Mouse (Mus musculus) megakaryocyte-erythroid progenitor cell, adult 5 weeks (primary cell): ENCODE data around the gene Ly6g6e. TPM values are rescaled to one million over a fixed set of nuclear protein-coding genes. Genes with fewer than 3 reads are reported as not detected.

ENCODE experiments used
- polyA plus RNA-seq: library from polyadenylated mRNA; stranded (reverse); fragments of >175 nt; gene quantifications from 2 replicates; pipeline ENCODE4 v1.2.3, GENCODE M21; 2012

The Ly6g6e gene
- not detected in 2 replicates for polyA plus RNA-seq

DNA sequence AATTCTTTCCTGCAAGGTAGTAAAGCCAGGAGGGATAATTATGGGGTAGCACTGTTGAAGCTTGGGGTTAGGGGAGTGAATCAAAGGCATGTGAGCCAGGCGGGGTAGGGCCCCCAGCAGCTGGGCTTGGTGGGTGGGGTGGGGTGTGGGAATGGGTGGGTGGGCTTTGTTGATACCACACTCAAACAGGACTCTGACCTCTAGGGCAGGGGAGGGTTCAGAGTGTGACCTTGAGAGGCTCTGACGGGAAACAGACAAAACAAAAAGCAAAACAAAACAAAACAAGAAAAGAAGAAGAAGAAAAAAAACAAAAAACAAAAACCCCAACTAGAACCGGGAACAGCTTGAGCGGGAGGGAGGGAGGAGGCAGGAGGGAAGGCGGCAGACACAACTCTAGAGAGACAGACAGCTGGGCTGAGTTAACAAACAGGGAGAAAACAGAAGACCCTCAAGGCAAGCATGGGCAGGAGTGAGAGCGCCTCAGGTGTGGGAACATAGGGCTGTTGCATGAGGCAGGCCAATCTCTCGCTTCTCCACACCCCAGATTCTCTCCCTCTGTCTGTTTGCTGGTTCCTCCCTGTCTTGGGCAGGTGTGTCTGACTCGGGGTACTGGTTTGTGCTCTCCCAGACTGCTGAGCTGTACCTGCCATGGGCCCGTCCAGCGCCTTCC lies at the start of gene Ly6g6e:
Ly6g6e (plus strand) TSS at position 396 of the 670 bp plus-strand sequence.

DNA sequence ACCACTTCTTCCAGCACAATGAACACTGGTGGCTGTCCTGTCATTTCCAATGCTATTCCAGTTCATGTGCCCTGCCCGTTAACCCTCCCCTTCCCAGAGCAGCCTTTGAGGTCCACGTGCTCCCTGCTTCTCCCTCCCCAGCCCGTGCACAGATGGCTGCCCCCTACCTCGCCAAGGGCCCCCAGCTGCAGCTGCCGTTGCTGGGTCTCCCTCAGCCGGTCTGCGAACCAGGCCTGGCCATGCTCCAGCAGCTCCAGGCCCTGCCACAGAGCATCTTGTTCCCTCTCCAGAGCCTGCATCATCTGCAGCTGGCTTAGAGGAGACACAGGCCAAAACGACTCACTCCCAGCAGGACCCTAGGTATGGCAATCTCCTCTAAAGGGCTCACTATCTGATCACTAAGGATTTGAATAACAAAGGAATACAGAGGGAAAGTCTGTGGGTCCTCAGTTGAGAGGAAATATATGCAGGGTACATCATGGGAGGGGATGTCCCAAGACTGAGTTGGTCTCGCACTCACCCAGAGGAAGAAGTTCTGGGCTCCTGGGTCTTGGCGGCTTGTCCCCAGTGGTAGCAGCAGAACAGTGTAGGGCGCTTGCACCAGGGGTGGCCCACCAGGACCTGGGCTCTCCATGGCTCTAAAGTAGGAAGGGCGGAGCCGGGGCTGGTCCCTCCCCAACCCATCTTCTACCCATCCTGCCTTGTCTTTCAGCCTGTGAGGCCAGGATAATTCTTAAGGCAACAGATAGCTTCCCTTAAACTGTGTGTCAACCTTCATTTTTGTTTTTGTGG lies 49.2 kb upstream of the Ly6g6e start, which contains the start of gene Sapcd1:
Sapcd1 (minus strand) TSS at position 740 of the 792 bp plus-strand sequence.

DNA sequence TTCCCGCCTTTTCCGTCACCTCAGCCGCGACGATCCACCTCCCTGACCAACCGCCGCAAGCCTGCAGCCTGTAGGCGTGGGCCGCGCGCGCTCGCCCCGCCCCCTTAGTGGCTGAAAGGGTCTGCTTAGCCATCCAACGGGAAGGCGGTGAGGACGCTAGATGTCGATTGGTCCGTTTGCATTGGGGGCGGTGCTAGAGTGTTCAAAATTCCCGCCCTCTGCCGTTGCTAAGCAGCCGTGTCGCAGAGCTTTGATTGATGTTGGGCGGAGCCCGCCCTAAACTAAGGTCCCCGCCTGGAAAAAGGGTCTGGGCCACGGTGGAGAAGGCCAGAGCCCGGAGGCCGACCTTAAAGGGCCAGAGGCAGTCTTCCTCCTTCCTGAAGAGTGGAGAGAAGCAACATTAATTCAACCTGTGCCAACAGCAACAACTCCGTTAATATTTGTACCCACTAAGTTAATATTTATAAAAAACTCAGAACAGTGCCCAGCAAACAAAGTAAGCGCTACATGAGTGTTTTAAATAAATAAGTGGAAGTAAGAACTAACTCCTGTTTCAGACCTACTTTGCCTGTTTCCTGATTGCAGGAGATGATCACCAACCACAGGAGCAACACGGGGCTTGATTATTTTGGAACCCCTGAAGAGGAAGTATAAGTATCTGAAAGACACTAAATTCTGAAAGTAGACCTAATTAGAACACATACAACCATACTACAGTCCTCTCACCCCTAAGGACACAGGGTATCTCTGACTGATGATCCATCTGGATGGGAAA lies 29.8 kb upstream of the Ly6g6e start, which contains the start of gene Msh5:
Msh5 (minus strand) TSS at position 65 of the 775 bp plus-strand sequence.

DNA sequence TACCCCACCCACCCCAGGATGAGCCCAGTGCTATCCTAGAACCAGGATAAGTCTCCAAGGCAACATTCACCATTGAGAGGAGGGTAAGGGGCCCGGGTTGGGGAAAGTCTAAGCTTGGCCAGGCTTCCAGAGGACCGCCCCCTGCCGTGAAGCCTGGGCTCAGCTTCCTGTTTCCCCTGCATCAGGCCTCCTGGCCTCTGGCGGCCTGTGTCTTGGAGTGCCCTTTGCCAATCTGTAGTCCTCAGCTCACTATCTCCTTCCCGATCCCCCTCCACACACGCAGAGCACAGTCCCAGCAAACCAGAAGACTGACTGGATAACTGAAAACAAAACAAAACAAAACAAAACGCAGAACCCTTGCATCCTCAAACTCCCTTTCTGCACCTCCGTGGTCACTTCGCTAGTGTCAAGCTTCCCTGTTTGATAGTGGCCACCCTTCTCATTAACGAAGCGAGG lies 27.1 kb upstream of the Ly6g6e start, which contains the start of gene Clic1:
Clic1 (plus strand) TSS at position 406 of the 456 bp plus-strand sequence.

DNA sequence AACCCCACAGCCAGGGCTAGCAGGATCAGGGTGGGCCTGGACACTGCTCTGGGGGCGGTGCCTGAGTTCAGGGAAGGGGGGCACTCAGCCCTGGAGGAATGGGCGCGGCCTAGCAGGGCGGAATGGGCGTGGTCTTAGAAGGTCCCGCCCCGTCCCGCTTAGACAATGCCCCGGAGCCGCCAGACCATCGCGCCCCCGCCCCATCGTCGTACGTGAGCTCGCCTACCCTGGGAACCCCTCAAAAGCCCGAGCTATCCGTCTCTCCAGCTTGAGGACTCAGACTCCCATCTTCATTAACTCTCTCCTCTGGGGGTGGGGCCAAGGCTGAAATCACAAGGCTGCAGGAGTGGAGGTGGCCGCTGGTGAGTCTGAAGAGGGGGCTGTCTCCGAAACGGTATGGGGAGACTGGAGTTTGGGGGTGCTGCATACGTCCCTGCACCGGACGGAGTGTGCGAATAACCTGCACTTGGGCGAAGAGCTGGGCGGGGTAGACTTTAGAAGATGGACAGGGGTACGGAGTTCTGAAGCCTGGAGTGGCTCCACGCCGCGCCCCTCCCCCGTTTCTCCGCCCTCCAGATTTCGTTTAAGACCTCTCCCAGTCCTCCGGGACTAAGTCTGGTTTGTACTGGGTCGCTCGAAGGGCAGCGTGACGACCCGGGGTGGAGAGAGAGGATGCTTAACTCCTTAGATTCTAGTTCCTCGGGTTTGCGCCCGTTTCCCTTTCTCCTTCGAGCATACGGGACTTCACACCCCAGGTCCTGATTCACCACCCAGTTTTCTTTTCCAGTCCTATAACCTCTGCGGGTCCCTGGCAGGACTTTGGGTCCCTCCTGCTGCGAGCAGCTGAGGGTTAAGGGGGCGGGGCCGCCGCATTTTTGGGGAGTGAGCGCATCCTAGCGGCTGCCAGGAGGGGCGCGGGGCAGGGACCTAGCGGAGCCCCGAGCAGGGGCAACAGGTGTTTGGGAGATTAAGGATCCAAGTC lies 17.5 kb upstream of the Ly6g6e start, which contains the start of gene Ddah2:
Ddah2 (plus strand) TSS at position 125 of the 982 bp plus-strand sequence.

DNA sequence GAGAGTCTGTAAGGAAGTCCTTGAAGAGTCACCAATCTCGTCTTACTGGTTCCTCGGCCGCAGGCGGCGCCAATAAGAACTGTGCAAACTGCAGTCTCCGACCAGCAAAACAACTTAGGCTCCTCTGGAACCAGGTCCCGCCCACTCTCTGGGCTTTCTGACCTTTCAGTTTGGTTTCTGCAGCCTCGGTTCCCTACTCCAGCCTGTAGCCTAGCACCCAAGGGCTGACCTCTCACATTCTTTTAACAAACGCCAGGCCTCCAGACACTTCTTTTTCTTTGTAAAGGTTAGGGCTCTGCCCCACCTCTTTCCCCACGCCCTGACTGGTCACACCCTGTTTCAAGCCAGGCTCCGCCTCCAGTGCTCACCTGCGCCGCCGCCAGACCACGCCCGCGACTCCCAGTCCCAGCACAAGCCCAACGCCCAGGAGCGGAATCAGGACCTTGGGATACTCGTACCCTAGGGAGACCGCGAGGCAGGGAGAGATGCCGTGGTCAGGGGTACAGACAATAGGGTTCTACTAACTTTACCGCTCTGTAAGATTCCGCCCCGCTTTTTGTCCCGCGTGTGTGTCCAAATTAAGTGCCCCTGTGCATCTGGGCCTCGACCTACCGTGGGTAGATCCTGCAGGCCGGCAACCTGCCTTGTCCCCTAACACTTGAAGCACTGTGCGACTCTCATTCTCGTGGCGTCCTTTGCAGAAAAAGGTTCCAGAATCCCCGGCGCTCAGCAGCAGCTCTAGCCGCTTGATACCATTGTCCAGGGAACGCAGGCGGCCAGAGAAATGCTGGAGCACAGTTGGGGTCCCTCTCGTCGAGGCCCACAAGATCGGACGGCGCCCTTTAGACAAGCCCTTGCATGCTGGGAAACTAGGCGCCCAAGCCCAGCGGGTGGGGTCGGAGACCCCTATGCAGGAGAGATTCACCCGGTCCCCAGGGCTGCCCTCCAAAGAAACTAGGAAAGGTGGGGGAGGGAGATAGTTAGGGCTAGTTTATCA lies 11.5 kb upstream of the Ly6g6e start, which contains the start of gene Ly6g6c:
Ly6g6c (plus strand) TSS at position 438 of the 997 bp plus-strand sequence.

DNA sequence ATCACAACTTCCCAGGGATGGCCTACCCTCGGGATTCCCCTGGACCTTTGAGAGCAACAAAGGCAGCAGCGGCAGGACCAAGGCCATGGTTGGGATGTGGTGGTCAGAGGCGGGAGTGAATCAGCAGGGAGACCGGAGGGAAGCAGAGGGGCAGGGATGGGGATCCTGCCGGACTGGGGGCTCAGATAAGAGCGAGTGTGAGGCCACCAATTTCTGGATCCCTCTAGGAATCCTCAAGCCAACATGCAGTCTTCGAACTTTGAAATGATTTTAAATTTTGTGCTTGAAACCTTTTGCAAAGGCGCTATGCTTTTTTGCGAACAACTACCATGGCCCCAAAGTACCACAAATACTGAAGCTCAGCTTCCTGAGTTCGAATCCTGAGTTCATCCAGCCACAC lies 10.6 kb upstream of the Ly6g6e start, which contains the start of gene Mpig6b:
Mpig6b (minus strand) TSS at position 101 of the 400 bp plus-strand sequence.

DNA sequence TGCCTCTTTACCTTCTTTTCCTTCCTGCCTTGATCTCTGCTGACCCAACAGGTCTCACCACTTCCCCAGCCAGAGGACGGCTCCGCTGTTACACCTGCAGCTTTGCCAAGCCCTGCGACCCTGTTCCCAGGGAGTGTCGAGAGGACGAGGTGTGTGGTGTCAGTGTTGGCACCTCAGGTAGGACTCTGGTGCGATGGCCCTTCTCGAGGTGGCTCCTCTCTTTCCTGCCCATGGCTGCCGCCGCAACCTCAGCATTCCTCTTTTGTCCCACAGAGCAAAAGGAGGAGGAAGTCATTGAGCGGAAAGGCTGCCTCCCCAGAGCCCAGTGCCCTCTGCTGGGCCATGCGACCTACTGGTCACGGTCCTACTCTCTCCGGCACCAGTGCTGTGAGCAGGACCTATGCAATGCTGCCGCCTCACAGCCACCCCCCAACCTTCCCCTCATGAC lies 1.1 kb downstream of the Ly6g6e start, which contains the start of gene Ly6g6d:
Ly6g6d (minus strand) TSS at position 280 of the 448 bp plus-strand sequence.

DNA sequence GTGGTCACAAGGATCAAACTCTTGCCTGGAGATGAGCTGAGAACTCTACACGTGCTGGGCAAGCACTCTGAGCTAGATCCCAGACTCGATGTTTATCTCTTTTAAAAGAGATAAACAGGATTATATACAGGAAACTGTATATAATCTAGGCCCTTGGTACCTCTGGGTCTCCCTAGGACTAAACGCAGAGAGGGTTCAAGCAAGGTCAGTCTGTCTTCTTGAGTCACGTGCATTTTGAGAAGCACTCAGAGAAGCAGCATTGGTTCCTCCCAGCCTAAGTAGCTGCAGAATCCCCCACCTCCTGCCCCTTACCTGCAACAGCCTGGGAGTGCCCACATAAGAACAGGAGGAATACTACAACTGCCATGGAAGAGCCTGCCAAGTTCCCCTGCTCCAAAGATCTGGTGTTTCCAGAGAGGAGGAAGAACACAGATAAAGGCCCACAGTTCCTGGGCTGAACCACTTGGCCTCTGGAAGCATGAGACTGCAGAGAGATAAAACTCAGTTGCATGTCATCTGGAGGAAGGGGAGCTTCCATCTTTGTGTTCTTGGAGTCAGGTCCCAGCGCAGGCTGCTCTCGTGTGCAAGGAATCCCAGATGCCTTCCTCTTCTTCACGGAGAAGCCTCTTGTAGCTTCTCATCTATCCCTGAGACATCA lies 8.6 kb downstream of the Ly6g6e start, which contains the start of gene Ly6g6f:
Ly6g6f (minus strand) TSS at position 403 of the 658 bp plus-strand sequence.

DNA sequence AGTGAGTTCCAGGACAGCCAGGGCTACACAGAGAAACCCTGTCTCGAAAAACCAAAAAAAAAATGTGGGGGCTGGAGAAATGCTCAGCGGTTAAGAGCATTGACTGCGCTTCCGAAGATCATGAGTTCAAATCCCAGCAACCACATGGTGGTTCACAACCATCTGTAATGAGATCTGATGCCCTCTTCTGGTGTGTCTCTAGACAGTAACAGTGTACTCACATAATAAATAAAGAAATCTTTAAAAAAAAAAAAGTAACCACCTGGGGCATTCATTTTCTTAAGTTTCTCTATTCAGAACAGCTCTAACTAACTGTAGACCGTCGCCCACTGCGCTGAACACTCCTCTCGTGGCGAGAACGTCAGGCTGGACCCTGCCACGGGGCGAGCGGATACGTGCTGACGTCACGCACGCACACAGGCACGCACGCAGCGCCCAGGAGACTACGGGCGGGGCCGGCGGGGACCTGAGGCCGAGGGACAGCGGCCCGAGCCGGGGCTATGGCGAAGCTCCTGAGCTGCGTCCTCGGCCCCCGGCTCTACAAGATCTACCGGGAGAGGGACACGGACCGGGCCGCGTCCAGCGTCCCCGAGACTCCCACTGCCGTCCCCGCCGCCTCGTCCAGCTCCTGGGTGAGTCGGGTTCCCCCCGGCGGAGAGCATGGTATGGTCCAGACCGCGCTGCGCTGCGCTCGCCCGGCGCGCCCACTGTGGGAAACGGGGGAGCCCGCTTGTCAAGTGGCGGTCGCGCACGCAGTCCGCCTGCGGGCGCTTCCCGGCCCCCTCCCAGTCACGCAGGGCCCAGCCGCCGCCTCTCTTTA lies 12.3 kb downstream of the Ly6g6e start, which contains the start of gene Abhd16a:
Abhd16a (plus strand) TSS at position 439 of the 820 bp plus-strand sequence.

DNA sequence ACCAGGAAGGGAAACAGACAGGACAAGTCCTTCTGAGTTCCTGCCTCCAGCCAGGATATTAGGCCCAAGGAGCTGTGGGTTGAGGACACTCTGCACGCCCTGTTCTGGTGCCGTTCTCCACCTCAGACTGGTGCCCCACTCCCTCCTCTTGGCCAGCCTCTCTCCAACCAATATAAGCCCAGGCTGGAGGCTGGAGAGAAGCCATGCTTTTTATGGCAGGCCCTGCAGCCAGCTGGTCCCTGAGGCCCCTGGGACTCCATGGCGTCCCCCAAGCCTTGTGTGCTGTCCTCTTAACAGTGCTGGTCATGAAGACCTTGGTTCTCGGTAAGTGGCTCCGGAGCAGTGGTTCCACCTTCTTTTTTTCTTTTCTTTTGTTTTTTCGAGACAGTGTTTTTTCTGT lies 31.4 kb downstream of the Ly6g6e start, which contains the start of gene Ly6g5c:
Ly6g5c (plus strand) TSS at position 183 of the 400 bp plus-strand sequence.

DNA sequence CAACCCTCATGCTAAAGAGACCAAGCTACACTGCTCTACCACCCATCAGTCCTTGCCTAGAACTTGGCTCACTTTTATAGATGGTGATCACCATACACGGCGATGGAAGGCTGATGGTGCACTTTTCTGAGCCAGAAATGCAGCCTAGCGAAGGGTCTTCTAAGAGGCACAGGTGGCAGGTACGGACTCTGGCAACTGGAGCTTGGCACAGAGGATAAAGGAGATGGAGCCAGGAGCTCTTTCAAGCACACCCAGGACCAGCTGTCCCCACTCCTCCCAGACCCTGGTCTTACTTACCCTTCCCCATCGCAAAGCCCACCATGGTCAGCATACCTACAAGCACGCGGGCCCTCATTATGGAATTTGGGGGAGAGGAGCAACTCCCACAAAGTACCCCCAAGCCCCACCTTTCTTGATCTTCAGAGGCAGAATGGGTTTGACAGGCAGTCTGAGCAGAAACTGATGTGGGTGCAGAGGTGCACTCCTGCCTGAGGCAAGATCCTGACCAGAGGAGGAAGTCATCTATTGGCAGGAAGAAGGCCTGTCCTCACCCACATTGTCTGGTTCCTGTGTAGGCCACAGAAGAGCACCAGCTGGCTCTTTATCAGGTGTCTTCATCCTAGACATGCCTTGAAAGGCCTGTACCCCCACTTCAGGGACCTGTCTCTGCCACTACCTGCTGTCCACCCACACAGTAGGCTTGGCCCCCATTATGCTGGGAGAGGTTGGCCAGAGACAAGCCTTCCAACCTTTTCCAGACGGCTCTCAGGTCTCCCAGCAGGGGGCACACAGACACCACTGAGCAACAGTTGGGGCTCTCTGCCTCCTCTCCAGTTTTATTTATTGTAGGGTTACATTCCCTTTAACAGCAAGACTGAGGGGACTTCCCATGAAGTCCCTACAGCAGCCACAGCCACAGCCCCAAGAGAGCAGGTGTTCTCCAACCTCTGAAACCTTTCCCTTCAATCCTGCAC lies 38.6 kb downstream of the Ly6g6e start, which contains the start of gene Ly6g5b:
Ly6g5b (minus strand) TSS at position 383 of the 974 bp plus-strand sequence.

DNA sequence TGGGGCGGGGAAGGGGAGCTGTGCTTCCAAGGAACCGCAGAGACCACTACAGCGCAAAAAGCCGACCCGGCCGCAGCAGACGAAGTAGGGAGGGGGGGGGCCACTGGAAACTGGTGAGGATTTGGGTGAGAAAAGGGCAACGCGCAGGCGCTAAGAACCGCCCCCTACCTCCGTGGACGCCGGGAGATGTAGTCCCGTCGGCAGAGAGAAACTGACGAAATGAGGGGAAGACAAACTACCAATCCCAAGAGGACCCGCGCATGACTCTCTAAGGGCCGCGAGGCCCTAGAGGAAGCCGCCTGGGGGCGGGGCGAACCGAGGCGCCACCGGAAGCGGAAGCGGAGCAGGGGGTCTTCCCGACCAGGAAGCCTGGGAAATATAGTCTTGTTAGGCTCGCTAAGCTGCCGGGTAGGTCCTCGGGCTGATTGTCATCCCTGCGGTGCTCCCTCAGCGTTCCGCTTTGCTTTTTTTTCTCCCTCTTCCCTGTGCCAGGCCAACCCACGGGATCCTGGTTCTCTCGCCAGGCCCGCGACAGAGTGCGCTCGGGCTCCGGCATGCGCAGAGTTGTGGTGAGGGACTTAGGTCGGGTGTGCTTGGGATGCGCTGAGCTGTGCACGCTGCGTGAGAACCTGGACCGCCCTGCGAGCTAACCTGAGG lies 44.6 kb downstream of the Ly6g6e start, which contains the start of gene Gpank1:
Gpank1 (plus strand) TSS at position 313 of the 657 bp plus-strand sequence.

DNA sequence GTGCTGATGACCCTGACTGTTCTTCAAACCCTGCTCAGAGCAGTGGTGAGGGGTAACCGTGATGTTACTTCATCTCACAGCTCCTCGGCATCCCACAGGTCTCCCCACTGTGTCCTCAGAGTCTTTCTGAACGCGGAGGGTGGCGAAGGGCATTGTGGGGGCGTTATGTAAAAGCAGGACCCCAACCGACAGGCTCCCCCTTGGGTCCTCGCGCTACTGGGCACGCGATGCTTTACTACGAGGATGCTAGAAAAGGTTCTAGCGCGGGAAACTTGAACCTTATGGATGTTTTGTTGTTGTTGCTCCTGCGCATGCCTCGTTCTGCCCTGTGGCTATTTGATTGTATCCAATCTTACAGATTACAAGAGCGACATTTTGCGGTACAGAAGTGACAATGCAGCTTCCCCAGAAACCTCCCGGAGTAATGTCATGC lies 45.2 kb downstream of the Ly6g6e start, which contains the start of gene Csnk2b:
Csnk2b (minus strand) TSS at position 183 of the 433 bp plus-strand sequence.

DNA sequence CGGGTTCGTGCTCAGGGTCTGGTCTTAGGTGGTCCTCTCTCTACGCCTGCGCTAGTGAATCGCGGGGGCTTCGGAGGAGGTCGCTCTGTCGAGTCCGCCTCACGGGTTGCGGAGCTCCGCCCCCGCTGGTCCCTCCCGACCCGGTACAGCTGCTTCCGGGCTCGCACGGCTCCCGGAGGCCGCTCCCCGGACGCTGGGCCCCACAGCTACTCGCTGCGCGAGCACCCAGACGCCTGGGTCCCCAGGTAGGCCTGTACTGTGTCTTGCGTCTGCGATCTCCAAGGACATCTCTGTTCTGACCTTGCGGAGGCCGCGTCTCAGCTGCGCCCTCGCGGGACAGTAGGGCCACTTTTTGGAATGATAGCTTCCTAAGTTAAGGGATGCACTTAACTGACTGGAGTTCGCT lies 49.5 kb downstream of the Ly6g6e start, which contains the start of gene D17H6S53E:
D17H6S53E (plus strand) TSS at position 168 of the 406 bp plus-strand sequence.

